Mouse (Mus musculus) bone marrow macrophage, adult 2 months (primary cell): ENCODE results near the gene Irf1. TPM values are rescaled to one million over a fixed set of nuclear protein-coding genes. Genes with fewer than 3 reads are reported as not detected.

Experiments used
- H3K27ac ChIP-seq: 2 replicates; pipeline ENCODE4 v1.5.1; 2012; ENCODE audit warnings: low read depth, low read length; ENCODE audit not compliant: insufficient read depth
- H3K4me1 ChIP-seq: 2 replicates; pipeline ENCODE4 v1.6.1; 2012; ENCODE audit warnings: low read length; ENCODE audit not compliant: control insufficient read depth, insufficient read depth
- H3K4me3 ChIP-seq: 2 replicates; pipeline ENCODE4 v1.5.1; 2012; ENCODE audit warnings: mild to moderate bottlenecking, low read length, moderate library complexity; ENCODE audit not compliant: insufficient read depth
- CTCF ChIP-seq: IDR thresholded peaks from 2 replicates; pipeline ENCODE4 v1.5.1; 2012; ENCODE audit warnings: low read depth, mild to moderate bottlenecking, low read length, moderate library complexity
- POLR2A ChIP-seq: IDR thresholded peaks from 2 replicates; pipeline ENCODE4 v1.6.1; 2012; ENCODE audit warnings: mild to moderate bottlenecking, low read depth, low read length, borderline replicate concordance
- polyA plus RNA-seq: library from polyadenylated mRNA; stranded (reverse); fragments of >200 nt; gene quantifications from 2 replicates; pipeline ENCODE4 v1.2.4, GENCODE M21; 2012; ENCODE audit not compliant: missing spikeins, insufficient read depth, insufficient read length

Irf1 gene
- polyA plus RNA-seq, 1 experiment = 89.6 TPM

GRCm38 (mm10) chr11:53818794-53819193, 49.0 kb downstream of the Irf1 start:
- TF ChIP-seq POLR2A = no peak
- no peak for TF ChIP-seq CTCF
- no peak overlapping the region for H3K4me3 ChIP-seq
- peaks cover 24% of the 10 kb centered on the region for H3K4me1 ChIP-seq
- no peak overlapping the region for H3K27ac ChIP-seq

- TF ChIP-seq POLR2A = no peak
- TF ChIP-seq CTCF = no peak
- Histone ChIP-seq H3K27ac (no peak overlapping the region), H3K4me3 (no peak overlapping the region), H3K4me1 (peaks cover 24% of the 10 kb centered on the region)
Measured at GRCm38 (mm10) chr11:53819511-53819910, 49.7 kb downstream of the Irf1 start.

- Histone ChIP-seq H3K27ac (no peak overlapping the region), H3K4me1 (peaks cover 24% of the 10 kb centered on the region)
Measured at GRCm38 (mm10) chr11:53820516-53821170, 50.8 kb downstream of the Irf1 start.

GRCm38 (mm10) chr11:53821230-53821944, 51.6 kb downstream of the Irf1 start:
- peaks cover 31% of the 10 kb centered on the region for H3K4me1 ChIP-seq
- TF ChIP-seq POLR2A (no peak), CTCF (no peak)
- H3K4me3 ChIP-seq = no peak overlapping the region
- no peak overlapping the region for H3K27ac ChIP-seq

More at GRCm38 (mm10) chr11:53820516-53821170, 50.8 kb downstream of the Irf1 start:
- H3K4me3 ChIP-seq = no peak overlapping the region
- TF ChIP-seq CTCF = no peak
- TF ChIP-seq POLR2A = no peak

- Histone ChIP-seq H3K4me1 (peaks cover 31% of the 10 kb centered on the region), H3K27ac (no peak overlapping the region), H3K4me3 (no peak overlapping the region)
- TF ChIP-seq CTCF (no peak), POLR2A (no peak)
Measured at GRCm38 (mm10) chr11:53821945-53822338, 52.1 kb downstream of the Irf1 start.

GRCm38 (mm10) chr11:53825409-53825808, 55.6 kb downstream of the Irf1 start:
- H3K4me1 ChIP-seq = peaks cover 21% of the 10 kb centered on the region
- no peak overlapping the region for H3K4me3 ChIP-seq

More at GRCm38 (mm10) chr11:53825409-53825808, 55.6 kb downstream of the Irf1 start:
- TF ChIP-seq CTCF = no peak
- TF ChIP-seq POLR2A = no peak
- H3K27ac ChIP-seq = no peak overlapping the region

Other genes with a start within 250 kb of the Irf1 start
- 30.3 and 31.9 TPM in 2 replicates for gene Kif3a, start 202.6 kb upstream of the Irf1 start, polyA plus RNA-seq
- not detected in 2 replicates for gene Il4, start 151.3 kb upstream of the Irf1 start, polyA plus RNA-seq
- not detected in 2 replicates for gene Il13, start 135.3 kb upstream of the Irf1 start, polyA plus RNA-seq
- 20.1 and 20.4 TPM in 2 replicates for gene Rad50, start 62.7 kb upstream of the Irf1 start, polyA plus RNA-seq
- gene Il5, start 49.2 kb upstream of the Irf1 start, polyA plus RNA-seq = not detected in 2 replicates
- gene Gm17334, start 3.2 kb downstream of the Irf1 start, polyA plus RNA-seq = not detected in 2 replicates
- gene Gm12216, start 89.2 kb downstream of the Irf1 start, polyA plus RNA-seq = 1.0 and 1.7 TPM in 2 replicates
- gene Slc22a5, start 121.6 kb downstream of the Irf1 start, polyA plus RNA-seq = 11.3 and 11.7 TPM in 2 replicates
- 9.0 and 10.3 TPM in 2 replicates for gene Slc22a21, start 210.3 kb downstream of the Irf1 start, polyA plus RNA-seq